Mouse (Mus musculus): ENCODE data around the gene Vmac.

Gene Vmac

DNA sequence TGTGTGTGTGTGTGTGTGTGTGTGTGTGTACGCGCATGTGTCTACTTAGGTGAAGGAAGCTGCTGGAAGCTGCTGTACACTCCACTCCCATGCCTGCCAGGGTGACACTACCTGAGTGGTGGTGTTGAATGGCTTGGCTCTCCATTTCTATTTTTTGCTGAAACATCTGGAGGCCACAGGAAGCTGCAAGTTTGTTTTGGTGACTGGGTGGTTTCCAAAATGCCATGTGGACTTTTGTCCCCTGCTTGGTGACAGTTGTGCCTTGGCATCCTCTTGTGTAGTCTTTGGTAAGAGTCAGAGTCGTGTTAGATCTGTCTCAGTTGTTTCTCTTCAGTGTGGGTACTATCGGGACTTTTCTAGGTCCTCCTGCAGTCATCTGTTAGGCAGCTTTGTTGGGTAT, 31.0 kb downstream of the Vmac start:
- DNase-seq (ENCODE audit: low spot score in 2 of 2): no peak

DNA sequence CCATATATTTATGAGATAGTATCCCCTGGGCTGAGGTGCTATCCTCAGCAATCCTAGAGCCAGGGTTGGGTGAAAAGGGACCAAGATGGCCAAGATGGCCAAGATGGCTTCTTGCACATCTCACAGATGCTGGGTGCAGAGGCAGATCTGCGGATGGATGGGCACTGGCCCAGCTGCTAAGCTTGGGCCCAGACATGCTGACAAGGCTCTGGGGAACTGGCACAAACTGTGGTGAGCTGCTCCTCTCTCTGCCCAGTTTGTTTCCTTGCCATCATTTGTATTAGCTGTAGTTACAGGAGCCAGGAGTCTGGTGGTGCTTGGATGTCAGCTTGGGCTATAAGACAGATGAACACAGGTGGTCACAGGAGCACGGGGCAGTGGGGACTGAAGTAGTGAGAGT, 33.2 kb downstream of the Vmac start:
- DNase-seq (ENCODE audit: low spot score in 2 of 2): no peak

DNA sequence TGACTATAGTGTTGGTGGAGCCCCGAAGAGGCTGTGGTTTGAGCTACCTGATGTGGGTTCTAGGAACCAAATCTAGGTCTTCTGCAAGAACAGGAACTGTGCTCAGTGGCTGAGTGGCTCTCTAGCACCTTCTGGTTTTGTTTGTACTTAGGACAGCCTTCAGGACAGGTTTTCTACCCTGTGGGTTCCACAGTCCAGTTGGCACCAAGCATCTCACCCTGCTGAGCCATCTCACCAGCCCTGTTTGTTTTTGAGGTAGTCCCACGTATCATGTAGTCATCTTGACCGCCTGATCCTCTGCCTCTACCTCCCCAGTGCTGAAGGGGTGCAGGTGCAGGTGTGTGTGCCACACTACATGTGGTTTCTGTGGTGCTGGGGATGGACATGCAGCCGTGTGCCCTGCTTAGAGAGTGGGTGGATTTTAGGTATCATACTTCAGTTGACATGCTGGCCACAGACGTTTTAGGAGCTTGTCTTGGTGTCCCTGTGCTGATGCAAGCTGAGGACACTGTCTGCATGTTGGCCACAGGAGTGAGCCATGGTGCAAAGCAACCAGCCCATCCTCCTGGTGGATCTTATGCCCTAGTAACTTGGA, 34.2 kb downstream of the Vmac start:
- no peak for DNase-seq (ENCODE audit: low spot score in 2 of 2)

DNA sequence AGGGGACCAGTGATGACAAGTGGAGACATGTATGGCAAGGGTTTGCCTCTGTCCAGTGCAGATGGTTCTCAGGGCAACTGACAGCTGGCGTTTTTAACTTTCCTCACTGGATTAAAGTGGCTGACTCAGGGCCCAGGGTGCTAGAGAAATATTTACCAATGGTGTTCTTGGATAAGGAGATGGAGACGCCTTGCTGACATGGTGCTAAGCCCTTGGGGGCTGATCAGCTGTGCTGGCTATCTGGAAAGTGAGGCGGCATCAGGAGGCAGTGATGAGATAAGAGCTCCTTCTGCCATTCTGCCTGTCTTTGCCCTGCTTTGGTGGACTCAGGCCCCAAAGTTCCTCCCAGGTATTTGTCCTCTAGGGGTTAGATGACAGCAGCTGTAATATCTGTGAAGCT, 34.9 kb downstream of the Vmac start:
- no peak for DNase-seq (ENCODE audit: low spot score in 2 of 2)

DNA sequence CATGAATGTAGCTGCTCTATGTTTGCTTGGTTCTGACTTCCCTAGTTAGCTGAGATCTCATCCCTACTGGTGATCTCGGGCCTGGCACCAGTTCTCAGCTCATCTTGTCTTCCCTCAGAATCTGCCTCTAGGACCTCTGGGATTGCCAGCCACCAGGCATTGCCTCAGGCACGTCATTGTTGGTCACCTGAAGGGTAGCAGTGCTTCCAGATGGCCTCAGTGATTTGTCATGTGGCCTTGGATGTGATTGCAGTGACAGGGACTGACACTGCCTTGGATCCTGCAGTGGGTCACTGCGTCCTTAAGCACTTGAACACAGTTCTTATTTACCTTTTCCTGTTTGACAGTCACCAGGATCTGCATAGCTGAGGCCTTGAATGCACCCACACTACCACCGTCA, 36.0 kb downstream of the Vmac start:
- DNase-seq (ENCODE audit: low spot score in 2 of 2): no peak

DNA sequence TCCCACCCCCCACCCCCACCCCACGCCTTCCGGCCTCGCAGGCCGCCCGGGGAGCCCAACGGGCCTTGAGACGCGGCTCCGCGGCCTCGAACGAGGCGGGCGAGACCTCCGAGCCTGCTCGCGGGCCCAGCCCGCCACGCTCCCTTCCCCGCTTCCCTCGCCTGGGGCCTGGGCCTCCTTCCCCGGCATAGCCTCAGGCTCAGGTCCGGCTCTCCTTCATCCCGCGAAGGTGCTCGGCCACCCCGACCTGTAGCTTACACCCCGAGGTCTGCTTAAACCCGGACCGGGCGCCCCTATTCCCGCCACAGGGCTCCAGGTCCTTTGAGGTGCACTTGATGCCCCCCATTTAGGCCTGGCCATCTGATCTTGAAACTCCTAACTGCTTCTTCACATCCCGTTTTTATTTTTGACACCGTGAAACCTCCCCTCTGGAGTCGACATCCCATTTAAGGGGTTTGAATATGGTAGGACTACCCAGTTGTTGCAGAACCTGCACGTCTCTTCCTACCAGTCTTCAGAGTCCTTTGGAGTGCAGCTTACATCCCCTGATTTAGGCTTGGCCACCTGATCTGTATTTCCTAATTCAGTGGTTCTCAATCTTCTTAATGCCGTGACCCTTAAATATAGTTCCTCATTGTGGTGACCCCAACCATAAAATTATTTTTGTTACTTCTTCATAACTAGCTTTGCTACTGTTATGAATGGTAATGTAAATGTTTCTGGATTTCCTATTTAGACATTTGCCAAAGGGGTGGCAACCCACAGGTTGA, 44.0 kb downstream of the Vmac start:
- DNase-seq (ENCODE audit: low spot score in 2 of 2): no peak

DNA sequence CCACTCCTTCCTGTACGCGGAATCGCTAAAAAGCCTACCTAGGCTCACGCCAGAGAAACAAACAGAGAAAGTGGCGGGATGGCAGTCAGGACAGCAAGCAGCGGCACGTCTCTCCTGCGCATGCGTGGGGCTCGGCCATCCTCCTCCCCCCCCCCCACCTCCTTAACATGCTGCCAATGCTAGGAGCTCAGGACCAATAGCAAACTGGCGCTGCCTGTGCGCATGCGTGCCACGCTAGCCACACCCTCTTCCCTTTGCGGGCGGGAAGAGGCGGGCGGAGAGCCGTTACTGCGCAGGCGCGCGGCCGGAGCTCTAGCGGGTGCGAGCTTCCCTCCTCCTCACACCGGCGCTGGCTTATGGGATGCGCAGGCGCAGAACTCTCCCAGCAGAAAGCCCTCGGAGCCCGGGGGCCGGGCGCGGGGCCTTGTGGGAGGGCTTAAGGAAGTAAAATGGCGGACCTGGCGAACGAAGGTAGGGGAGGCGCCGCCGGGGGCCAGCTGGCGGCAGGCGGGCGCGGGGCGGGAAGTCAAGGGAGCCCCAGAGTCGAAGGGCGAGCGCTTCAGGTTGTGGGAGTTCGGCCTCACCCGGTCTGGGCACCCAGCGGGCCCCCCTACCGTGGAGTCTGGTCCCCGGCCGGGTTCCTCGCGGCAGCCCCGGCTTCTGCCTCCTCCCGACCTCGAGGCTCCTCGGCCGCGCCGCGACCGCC, 44.7 kb downstream of the Vmac start, which contains the start of gene Ranbp3:
TSS of gene Ranbp3 (plus strand) at position 354 of the 706 bp plus-strand sequence.
- peak; percentile 99 for DNase-seq (ENCODE audit: low spot score in 2 of 2)

DNA sequence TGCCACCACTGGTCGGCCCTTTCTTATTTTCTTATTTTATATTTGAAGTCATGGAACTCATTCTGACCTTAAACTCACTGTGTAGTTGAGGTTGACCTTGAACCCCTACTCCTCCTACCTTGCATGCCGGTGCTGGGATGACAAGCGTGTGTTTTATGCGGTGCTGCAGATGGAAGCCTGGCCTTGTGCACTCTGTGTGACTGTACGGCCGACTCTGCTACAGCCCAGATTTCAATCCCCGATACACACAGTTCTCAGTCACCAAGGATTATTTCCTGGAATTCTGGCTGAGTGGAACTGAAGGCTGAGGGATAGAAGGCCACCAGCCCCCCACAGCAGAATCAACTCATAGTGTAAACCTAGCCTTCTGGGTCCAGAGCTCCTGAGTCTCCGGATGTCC, 48.1 kb downstream of the Vmac start:
- DNase-seq (ENCODE audit: low spot score in 2 of 2): no peak

DNA sequence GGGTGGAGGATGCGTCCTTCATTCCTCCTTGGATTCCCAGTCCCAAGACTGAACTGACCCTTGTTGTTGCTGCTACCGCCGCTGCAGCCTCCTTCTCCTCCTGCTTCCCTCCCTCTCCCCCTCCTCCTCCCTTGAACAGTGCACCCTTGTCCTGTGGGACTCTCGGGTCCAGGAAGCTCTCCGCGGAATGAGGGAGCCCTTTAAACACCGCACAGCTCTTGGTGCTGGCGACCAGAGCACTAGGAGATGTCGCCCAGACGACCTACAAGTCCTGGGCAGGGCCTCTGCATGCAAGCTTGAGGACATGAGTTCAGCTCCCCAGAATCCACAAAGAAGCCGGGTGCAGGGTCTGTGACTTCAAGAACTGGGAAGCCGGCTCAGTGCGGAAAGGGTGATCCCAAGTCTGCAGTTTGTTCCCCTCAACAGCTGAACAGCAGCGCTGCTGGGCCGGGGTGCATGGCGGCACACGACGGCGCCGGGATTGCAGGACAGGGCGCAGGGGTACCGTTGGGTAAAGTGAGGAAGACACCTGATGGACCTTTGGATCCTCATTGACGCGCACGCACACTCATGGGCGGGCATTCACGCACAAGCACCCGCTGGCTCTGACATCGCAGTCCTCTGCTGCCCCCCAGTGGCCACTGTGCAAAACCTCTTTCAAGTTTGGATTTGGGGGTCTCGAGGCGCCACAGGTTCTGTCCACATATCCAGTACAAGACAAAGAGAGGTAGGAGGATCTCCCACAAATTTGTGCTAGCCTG, 49.3 kb downstream of the Vmac start:
- peak; percentile 53 to 70 for DNase-seq (ENCODE audit: low spot score in 2 of 2)

DNA sequence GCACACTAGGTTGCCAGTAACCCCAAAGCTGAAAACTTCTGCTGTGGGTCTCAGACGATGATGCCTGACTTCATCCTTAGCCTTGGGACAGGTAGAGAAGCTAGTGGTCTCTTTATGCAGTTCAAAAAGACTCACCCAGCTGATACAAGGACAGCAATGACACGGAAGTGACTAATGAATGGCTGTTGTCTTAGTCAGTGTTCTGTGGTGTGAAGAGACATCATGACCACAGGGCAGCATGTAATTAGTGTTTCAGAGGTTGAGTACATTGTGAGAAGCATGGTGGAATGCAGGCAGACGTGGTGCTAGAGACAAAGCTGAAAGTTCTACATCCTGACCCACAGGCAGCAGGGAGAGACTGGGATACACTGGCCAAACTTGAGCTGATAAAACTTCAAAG, 50.2 kb downstream of the Vmac start:
- DNase-seq (ENCODE audit: low spot score in 2 of 2): no peak

DNA sequence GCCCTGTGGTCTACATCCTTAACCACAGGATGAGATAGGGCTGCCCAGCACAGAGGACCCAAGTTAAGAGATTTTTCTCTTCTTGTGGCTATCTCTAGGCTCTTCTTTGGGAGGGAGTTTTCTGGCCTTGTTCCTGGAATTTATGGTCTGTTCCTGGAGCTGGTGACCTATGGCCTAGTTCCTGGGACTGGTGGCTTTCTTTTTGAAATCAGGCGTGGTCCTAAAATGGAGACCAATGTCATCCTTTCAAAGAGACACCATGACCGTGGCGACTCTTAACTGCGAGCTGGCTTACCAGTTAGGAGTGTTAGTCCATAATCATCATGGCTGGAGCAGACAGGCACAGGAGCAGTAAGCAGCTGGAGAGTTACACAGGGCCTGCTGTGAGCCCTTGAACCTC, 51.4 kb downstream of the Vmac start:
- DNase-seq (ENCODE audit: low spot score in 2 of 2): no peak

DNA sequence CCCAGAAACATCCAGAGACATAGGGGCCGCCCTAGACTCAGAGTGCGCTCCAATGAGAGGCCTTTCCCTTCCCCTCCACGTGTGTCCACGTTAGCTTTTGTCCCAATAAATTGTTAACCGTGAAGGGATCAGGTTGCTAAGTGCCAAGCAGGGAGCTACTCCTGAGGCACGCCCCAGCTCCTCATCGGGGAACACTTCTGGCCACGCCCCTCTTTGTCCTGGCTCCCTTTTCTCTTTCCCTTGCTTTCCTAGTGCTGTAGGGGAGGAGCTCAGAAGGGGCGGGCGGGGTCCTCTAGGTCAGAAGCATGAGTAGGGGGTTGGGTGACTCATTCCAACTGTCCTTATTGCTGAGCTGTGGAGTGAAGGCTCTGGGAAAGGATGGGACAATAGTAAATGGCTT, 53.5 kb downstream of the Vmac start:
- no peak for DNase-seq (ENCODE audit: low spot score in 2 of 2)
